Mouse (Mus musculus): Measurements from ENCODE around the gene Commd1.

Gene Commd1

GRCm38 (mm10) chr11:22857705-22858440 is 124.3 kb downstream of the Commd1 start:
- DNase-seq, result peak in 1 of 2 experiments; percentile 41

GRCm38 (mm10) chr11:22857106-22857704 is 125.0 kb downstream of the Commd1 start:
- DNase-seq, result no peak

- DNase-seq, result no peak
Observed at GRCm38 (mm10) chr11:22856371-22856965, 125.7 kb downstream of the Commd1 start.

GRCm38 (mm10) chr11:22854571-22854970 is 127.6 kb downstream of the Commd1 start:
- DNase-seq, result no peak

- DNase-seq, result peak in 1 of 2 experiments; percentile 57
Observed at GRCm38 (mm10) chr11:22853477-22854157, 128.6 kb downstream of the Commd1 start.

- no peak for DNase-seq
Observed at GRCm38 (mm10) chr11:22852510-22852909, 129.7 kb downstream of the Commd1 start.

GRCm38 (mm10) chr11:22851416-22851815 is 130.8 kb downstream of the Commd1 start:
- DNase-seq, result peak in 1 of 2 experiments; percentile 56

- no peak for DNase-seq
Observed at GRCm38 (mm10) chr11:22850077-22850476, 132.1 kb downstream of the Commd1 start.

- DNase-seq, result no peak
Observed at GRCm38 (mm10) chr11:22848649-22849195, 133.5 kb downstream of the Commd1 start.

- no peak for DNase-seq
Observed at GRCm38 (mm10) chr11:22847732-22848648, 134.2 kb downstream of the Commd1 start.

- no peak for DNase-seq
Observed at GRCm38 (mm10) chr11:22846960-22847731, 135.0 kb downstream of the Commd1 start.

Measured in thymus, adult 18-20 months (tissue).